Mouse (Mus musculus) gastrocnemius, postnatal 36 days (tissue): Measurements from ENCODE around the gene Snrnp48. TPM values are rescaled to one million over a fixed set of nuclear protein-coding genes. Genes with fewer than 3 reads are reported as not detected.

ENCODE experiments used
- DNase-seq, 2 experiments: peaks; one replicate each; pipeline ENCODE4 v3.0.0; 2022
- intact Hi-C: fragments of 180-260 bp; cut with DNase I; formaldehyde crosslinking; loops from one replicate; pipeline ENCODE4 v1.15.1; 2025
- long read RNA-seq, 2 experiments: library from polyadenylated mRNA; stranded (forward); transcript quantifications; one replicate each; pipeline ENCODE4 v2.0.0; 2021
- total RNA-seq, 2 experiments: library from RNA; stranded (reverse); gene quantifications; 2 replicates each; pipeline ENCODE4 v1.2.3; 2021

Gene Snrnp48
- 1 to 10 TPM; 8.2 to 8.5 TPM for total RNA-seq
- long read RNA-seq, experiment 1, transcript Snrnp48-201 (9 exons, 1,785 nt) = major isoform, 6 of 12 reads
- long read RNA-seq, experiment 1, partial matches to known transcripts = 4 of 12 reads
- long read RNA-seq, experiment 1, other reads (novel, unspliced or antisense) = 1 of 12 reads
- long read RNA-seq, experiment 2, transcript Snrnp48-201 (9 exons, 1,785 nt) = major isoform, 6 of 17 reads
- long read RNA-seq, experiment 2, partial matches to known transcripts = 5 of 17 reads
- long read RNA-seq, experiment 2, other reads (novel, unspliced or antisense) = 5 of 17 reads

DNA sequence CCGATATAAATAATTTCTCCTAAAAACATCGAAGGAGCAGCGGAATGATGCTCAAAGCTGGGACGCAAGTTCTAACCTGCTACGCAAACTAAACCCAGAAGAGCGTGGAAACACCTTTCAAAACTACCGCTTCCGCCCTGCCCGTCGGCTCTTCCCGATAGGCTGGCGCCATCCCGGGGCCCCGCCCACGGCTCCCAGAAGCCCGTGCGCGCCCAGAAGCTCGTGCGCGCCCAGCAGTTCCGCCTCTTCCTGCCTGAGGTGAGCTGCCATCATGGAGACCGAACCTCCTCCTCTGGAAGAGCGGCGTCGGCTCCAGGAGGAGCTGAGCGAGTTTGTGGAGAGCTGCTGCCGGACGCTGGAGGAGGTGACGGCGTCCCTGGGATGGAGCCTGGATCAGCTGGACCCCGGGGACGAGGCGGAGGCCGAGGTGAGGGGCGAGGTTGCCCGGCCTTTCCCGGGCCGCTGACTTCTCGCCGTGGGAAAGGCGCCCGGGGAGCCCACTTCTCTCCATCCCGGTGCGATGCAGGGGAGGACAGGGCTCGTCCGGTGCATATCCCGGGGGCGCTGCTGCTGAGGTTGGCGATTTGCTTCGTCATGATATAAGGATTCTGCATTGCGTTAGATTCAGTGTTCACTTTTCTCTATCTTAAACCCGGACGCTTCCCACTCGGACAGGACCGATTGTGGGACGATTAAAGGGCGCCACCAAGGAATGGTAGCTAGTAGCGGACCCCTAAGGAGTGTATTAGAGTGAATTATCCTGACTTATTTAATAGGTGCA, at the start of gene Snrnp48:
Gene Snrnp48, plus strand, starts transcription at position 237 of the 781 bp plus-strand sequence.
- intact Hi-C loops = loop anchor here (10.0 kb wide), 1 partner anchor 130 kb away; no protein-coding TSS in a partner anchor
- DNase-seq = peak; percentile 72 to 83

- no peak for DNase-seq
- intact Hi-C loops = no loop called here
These were observed 49.2 kb upstream of the Snrnp48 start for GRCm38 (mm10) chr13:38155523-38155922.

GRCm38 (mm10) chr13:38157635-38158034, 47.1 kb upstream of the Snrnp48 start:
- DNase-seq = no peak
- intact Hi-C loops = no loop called here

- intact Hi-C loops = no loop called here
- no peak for DNase-seq
These were observed 42.7 kb upstream of the Snrnp48 start for GRCm38 (mm10) chr13:38162002-38162401.

- peak in 1 of 2 experiments; percentile 13 for DNase-seq
- intact Hi-C loops = no loop called here
These were observed 42.1 kb upstream of the Snrnp48 start for GRCm38 (mm10) chr13:38162668-38163067.

GRCm38 (mm10) chr13:38164932-38165331, 39.8 kb upstream of the Snrnp48 start:
- intact Hi-C loops = no loop called here

DNA sequence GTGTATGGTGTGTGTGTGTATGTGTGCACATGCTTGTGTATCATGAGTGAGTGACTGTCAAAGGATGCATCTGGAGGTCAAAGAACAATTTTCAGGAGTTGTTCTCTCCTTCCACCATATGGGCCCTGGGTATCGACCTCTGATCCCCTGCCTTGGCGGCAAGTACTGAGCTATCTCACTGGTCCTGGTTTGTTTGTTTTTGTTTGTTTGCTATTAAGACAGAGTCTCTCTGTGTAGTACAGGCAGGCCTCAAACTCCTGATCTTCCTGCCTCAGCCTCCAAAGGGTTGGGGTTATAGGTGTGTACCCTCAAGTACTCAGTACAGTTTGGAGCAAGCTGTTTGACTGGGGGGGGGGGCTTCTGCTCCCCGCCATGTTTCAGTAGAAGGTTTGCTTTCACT, 37.7 kb upstream of the Snrnp48 start:
- intact Hi-C loops = no loop called here

More at GRCm38 (mm10) chr13:38164932-38165331, 39.8 kb upstream of the Snrnp48 start:
- DNase-seq = no peak

DNA sequence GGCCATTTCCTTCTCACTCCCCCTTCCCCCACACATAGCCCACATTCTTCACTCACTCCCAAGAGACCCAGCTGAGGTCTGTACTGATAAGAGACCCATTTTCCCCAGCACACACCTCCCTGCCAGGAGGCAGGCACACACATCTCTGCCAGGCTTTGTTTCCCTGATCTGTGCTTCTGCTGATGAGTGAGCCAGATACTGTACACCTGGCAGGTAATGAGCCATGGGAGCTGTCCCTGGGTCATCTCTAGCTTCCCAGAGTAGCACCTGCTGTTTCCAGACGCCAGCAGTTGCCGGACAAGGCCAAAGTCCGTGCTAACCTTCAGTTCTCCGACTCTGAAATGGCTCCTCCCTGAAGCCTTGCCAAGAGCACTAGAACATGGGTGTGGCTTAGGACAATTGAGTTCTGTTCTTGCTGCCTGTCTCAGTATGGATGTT, 34.0 kb upstream of the Snrnp48 start:
- DNase-seq = no peak
- intact Hi-C loops = no loop called here

More for the DNA sequence above, 37.7 kb upstream of the Snrnp48 start:
- no peak for DNase-seq

GRCm38 (mm10) chr13:38193406-38193805, 11.3 kb upstream of the Snrnp48 start:
- intact Hi-C loops = no loop called here
- no peak for DNase-seq

- intact Hi-C loops = loop anchor here (10.0 kb wide), 1 partner anchor 127 kb away; no protein-coding TSS in a partner anchor
- DNase-seq = no peak
These were observed 3.3 kb upstream of the Snrnp48 start for GRCm38 (mm10) chr13:38201413-38201812.

DNA sequence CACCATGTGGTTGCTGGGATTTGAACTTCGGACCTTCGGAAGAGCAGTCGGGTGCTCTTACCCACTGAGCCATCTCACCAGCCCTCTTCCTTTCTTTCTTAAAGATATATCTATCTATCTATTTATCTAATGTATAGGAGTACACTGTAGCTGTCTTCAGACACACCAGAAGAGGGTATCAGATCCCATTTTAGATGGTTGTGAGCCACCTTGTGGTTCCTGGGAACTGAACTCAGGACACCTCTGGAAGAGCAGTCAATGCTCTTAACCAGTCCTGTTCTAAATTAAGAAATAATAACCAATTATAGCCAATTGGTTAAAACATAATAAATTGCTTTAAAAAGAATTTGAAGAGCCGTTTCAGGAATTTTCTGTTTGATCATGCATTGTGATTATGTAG, 567 bp upstream of the Snrnp48 start:
- DNase-seq = no peak
- intact Hi-C loops = loop anchor here (10.0 kb wide), 1 partner anchor 129 kb away; no protein-coding TSS in a partner anchor

DNA sequence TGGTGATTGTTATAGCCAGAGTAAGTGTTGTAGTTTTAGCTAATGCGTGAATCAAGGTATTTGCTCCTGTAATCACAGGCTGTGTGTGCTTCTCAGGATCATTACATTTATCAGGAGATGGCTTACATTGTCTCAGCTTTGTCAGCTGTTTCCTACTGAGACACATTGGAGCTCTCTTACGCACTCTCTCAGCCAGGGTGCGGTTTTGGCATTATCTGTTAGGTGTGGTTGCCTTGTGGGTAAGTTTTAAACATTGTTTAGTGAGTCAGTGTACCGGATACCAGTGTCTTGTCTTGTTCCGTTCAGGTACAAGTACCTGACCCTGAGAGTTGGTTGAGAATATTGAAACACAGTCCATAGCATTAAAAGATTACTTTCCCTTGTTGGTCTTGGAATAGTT, 6.4 kb downstream of the Snrnp48 start:
- DNase-seq = no peak
- intact Hi-C loops = no loop called here

DNA sequence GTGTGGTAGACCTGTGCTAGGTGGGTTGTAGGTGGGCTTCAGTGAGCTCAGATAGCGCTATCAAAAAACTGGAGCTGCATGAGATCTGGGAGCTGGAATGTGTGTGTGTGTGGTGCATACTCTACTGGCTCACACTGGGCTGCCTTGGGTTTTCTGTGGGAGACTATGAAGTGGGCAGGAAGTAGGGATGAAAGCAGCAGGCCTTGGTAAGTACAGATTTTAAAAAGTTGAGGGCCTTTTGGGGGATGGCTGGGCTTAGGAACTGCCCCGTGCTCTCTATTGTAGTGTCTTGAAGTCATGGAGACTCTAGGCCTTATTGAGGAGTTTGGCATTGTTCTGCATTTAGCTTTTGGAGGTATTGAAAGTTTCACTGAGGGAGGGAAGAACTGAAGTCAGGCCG, 13.9 kb downstream of the Snrnp48 start:
- intact Hi-C loops = no loop called here
- no peak for DNase-seq

DNA sequence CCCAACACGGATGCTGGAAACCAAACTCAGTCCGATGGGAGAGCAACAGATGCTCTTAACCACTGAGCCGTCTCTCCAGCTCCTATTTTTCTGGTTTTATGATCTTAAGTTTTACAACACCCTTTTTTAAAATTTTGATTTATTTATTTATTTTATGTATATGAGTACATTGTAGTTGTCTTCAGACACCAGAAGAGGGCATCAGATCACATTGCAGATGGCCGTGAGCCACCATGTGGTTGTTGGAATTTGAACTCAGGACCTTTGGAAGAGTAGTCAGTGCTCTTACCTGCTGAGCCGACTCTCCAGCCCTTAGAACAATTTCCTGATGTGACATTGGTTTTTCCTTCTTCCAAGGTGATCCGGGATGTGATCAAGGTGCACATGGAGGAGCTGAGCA, 15.6 kb downstream of the Snrnp48 start:
- no peak for DNase-seq
- intact Hi-C loops = loop anchor here (10.0 kb wide), 1 partner anchor 384 kb away; no protein-coding TSS in a partner anchor

DNA sequence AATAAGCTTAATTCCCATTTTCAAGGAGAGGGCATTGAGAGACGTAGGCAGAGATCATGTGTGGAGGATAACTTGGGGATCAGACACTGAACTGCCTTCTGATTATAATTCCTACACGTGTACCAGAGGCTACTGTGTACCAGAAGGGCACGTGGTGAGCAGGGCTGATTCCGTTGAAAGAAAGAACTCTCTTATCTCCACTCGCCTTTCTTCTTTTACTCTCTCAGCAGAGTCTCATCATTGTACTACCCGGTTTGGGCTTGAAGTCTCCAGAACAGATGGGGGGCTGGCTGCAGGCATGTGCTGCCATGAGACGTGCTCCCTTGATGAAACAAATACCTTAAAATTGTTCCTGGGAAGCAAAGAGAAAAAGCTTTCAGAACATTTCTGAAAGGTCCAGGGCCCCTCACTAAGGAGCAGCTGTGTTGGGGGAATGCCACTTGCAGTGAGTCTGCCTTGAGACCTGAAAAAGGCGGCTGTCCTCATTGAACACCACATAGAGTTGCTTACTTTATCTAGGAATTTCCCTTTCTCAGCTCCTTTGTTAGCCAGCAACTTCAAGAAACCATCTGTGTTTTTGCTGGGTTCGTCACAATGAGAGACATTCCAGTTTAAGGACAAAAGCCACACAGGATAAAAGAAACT, 25.6 kb downstream of the Snrnp48 start:
- DNase-seq = no peak
- intact Hi-C loops = no loop called here

DNA sequence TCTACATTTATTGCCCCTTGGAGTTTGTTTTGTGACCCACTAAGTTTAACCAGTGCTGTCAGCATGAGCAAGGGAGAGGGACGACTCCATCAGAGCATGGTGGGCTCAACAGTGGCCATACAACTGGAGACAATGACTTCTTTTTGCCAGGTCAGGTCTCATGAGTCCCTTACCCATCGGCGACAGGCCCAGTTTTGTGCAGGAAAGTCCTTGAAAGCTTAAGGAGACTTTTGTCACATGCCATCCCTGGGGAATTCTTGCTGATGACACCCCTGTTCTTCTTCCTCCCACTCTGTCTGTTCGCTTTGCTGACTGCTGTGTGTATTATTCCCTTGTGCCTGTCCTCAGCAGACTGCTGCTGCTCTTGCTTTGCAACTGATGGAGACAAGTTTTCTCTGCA, 27.7 kb downstream of the Snrnp48 start:
- intact Hi-C loops = no loop called here
- DNase-seq = no peak

DNA sequence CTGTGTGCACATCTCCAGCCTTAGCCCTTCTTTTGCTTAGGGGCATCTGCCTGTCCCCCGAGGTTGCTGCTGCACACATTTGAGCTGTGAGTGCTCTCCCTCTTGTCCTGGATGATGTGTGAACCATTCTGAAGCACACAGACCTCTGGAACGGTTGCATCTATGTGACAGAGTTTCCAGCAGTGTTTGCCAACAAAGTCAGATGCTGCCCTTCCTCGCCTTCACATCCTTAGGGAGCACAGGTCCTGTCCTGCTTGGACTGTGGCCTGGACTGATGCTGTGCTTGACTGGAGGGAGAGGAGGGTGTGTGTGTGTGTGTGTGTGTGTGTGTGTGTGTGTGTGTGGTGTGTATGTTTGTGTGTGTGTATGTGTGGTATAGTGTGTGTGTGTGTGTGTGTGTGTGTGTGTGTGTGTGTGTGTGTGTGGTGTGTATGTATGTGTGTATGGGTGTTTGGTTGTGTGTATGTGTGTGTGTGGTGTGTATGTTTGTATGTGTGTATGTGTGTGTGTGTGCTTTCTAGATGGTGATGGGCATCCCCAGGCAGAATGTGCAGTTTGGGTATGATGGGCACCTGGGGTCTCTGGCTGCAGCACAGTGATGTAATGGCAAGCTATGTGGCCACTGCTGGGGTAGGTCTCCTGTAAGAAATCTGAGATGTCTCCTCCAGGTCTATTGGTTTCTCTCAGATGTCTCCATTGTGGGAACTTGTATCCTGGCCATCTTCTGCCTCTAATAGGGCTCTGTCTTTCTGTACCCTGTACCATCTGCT, 28.3 kb downstream of the Snrnp48 start:
- DNase-seq = no peak
- intact Hi-C loops = no loop called here

DNA sequence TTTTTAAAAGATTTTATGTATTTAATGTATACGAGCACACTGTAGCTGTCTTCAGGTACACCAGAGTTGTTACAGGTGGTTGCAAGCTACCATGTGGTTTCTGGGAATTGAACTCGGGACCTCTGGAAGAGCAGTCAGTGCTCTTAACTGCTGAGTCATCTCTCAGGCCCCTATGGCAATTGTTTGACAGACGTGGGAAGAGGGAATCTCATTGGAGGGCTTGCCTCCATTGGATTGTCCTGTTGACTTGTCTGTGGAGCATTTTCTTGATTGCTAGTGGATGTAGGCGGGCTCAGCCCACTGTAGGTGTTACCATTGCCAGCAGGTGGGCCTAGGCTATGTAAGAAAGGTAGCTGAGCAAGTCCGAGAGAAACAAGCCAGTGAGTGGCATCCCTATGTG, 29.9 kb downstream of the Snrnp48 start:
- DNase-seq = no peak
- intact Hi-C loops = no loop called here

DNA sequence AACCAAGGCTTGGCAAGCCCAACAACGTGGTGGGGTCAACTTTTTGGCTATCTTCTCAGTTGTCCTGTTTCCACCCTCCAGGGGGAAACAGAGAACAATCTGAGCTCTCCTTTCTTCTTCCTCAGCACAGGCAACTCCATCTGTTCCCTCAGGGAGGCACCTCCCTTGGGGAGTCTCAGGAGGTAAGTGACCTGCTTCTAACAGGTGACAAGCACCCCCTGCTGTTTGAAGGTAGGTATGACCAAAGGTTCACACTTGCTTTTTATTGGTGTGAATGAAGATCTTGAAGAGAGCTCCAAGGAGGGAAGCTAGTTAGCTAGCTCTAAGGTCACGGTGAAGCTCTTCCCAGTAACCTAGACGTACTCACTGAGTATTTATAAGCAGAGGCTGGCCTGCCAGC, 30.6 kb downstream of the Snrnp48 start:
- DNase-seq = no peak
- intact Hi-C loops = no loop called here

DNA sequence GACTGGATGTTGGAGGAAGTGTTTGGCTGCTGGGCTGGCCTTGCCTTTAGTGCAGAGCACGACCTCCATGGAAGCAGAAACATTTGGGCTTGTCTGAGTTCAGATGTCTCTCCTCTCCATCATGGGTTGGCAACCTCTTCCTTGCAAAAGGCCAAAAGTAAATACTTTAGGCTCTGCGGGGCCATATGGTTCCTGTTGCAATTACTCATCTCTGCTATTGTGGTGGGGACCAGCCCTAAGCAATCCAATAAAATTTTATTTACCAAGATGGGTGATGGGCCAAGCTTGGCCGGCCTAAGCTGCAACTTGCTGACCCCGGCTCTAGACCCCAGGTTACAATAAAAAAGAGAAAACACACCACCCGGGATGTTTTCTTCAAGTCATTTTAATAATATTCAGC, 43.4 kb downstream of the Snrnp48 start:
- DNase-seq = no peak
- intact Hi-C loops = loop anchor here (10.0 kb wide), 1 partner anchor 1533 kb away; no protein-coding TSS in a partner anchor
